Mouse (Mus musculus): ENCODE data around the gene Tas2r134. TPM values are rescaled to one million over a fixed set of nuclear protein-coding genes. Genes with fewer than 3 reads are reported as not detected.

The Tas2r134 gene
- not detected for total RNA-seq (2023)

DNA sequence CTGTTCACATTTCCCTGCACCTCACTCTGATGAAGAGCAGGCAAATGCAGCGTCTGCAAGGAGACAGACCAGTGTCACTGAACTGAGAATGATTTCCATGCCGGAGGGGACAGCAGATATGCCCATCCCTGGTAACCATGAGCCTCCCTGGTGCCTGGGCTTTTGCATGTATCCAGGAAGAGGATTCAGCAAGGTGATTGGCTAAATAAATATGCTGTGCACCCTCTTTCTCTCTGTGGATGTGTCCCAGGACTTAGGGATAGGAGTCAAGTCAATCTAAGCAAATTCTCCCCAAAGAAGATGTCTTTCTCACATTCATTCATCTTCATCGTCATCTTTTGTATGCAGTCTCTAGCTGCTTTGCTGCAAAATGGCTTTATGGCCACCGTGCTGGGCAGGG is at the start of gene Tas2r134:
Gene Tas2r134, plus strand, starts transcription at position 301 of the 400 bp plus-strand sequence.

All from neutrophil, adult 59 days (primary cell).